Mouse (Mus musculus) hindbrain, embryonic 14.5 days (tissue): ENCODE measurements around the gene Rhox12. TPM values are rescaled to one million over a fixed set of nuclear protein-coding genes. Genes with fewer than 3 reads are reported as not detected.

Source experiments
- ATAC-seq: fragments of 200-750 bp; cut with Nextera tagmentation; 2 replicates; pipeline ENCODE4 v1.8.0; 2017; ENCODE audit warnings: moderate number of reproducible peaks, mild to moderate bottlenecking, moderate TSS enrichment, moderate library complexity; ENCODE audit not compliant: low FRiP score
- DNase-seq: peaks from one replicate; pipeline ENCODE4 v3.0.0-alpha.2; 2015; ENCODE audit warnings: low spot score
- H3K27ac ChIP-seq: fragments of 300-500 bp; sonication (generic); 2 replicates; pipeline ENCODE4 v1.5.1; 2014; ENCODE audit warnings: mild to moderate bottlenecking, moderate library complexity
- H3K27me3 ChIP-seq: fragments of 300-500 bp; sonication (generic); 2 replicates; pipeline ENCODE4 v1.6.1; 2014; ENCODE audit warnings: mild to moderate bottlenecking, low read length, mixed read lengths; ENCODE audit not compliant: control insufficient read depth, insufficient read depth
- H3K36me3 ChIP-seq: fragments of 300-500 bp; sonication (generic); replicated peaks from 2 replicates; pipeline ENCODE4 v1.6.1; 2014; ENCODE audit not compliant: control insufficient read depth, insufficient read depth
- H3K4me1 ChIP-seq: fragments of 300-500 bp; sonication (generic); replicated peaks from 2 replicates; pipeline ENCODE4 v1.6.1; 2014; ENCODE audit warnings: antibody characterized with exemption, low read length, mixed read lengths; ENCODE audit not compliant: control insufficient read depth, insufficient read depth
- H3K4me2 ChIP-seq: fragments of 300-500 bp; sonication (generic); replicated peaks from 2 replicates; pipeline ENCODE4 v1.6.1; 2014; ENCODE audit warnings: mild to moderate bottlenecking, moderate library complexity
- H3K4me3 ChIP-seq: fragments of 300-500 bp; sonication (generic); replicated peaks from 2 replicates; pipeline ENCODE4 v1.5.1; 2014; ENCODE audit warnings: mild to moderate bottlenecking, low read length
- H3K9ac ChIP-seq: fragments of 300-500 bp; sonication (generic); 2 replicates; pipeline ENCODE4 v1.6.1; 2014
- H3K9me3 ChIP-seq: fragments of 300-500 bp; sonication (generic); 2 replicates; pipeline ENCODE4 v1.6.1; 2016; ENCODE audit warnings: low read length; ENCODE audit not compliant: control insufficient read depth
- WGBS: fragments of 180-500 bp; shearing (Covaris S2); extraction: QIAGEN DNeasy Blood & Tissue Kit; methylation state at CpG from one replicate; pipeline ENCODE4 v1.1.7; 2014; 5-methylcytosine and 5-hydroxymethylcytosine counted together
- polyA plus RNA-seq: library from polyadenylated mRNA; unstranded; fragments of >200 nt; fragmentation: Nextera tagmentation; extraction: Ambion mirVana; gene quantifications from 2 replicates; pipeline ENCODE4 v1.2.1, GENCODE M21; 2014

Gene Rhox12
- not detected in 2 replicates for polyA plus RNA-seq

DNA sequence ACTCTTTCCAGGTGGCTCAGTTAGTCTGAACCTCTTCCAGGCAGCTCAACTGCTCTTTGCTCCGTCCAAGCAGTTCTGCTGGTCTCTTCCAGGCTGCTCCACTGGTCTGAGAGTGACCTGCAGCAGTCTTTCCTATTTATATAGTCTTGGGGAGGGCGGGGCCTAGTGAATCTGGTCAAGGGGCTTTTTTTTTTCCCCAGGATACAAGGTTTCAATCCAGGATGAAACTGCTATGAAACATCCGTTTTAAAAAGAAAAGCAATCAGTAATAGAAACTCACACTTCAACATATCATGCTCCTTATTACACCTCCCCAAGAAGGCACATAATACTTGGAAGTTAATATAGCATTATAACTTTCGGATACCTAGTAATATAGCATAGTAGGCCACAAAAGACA lies at the start of gene Rhox12:
Gene Rhox12 (minus strand): TSS at position 101 of the 400 bp plus-strand sequence.
- Histone ChIP-seq H3K9ac (no peak within 1 kb of the TSS), H3K27me3 (no peaks in the 10 kb centered on the region), H3K4me2 (no peak within 1 kb of the TSS), H3K27ac (no peak within 1 kb of the TSS), H3K9me3 (no peaks in the 10 kb centered on the region), H3K4me1 (no peaks in the 10 kb centered on the region), H3K4me3 (no peak within 1 kb of the TSS), H3K36me3 (no peaks in the 10 kb centered on the region)
- WGBS: 76% methylated on average over 4 of the region's 4 CpGs
- DNase-seq (no peak), ATAC-seq (no peak)

DNA sequence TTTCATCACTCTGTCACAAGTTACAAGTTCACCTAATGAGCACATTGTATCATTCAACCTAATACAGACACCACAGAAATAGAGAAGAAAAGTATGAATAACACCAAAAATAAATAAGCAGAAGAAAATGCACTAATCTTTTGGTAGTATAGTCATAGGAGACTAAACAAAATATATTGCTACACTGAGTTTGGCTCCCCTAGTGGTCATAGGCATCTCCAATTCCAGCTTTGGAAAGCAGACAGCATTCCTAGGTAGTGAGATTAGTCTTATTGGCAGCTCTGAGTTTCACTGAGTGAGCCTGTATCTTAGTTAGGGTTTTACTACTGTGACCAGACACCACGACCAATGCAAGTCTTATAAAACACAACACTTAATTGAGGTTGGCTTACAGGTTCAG lies 48.4 kb upstream of the Rhox12 start:
- H3K36me3 ChIP-seq: no peaks in the 10 kb centered on the region
- no peak overlapping the region for H3K4me2 ChIP-seq
- no peaks in the 10 kb centered on the region for H3K4me1 ChIP-seq
- WGBS: 74% methylated on average over 1 of the region's 1 CpGs
- H3K27me3 ChIP-seq: no peaks in the 10 kb centered on the region
- H3K9me3 ChIP-seq: no peaks in the 10 kb centered on the region
- no peak overlapping the region for H3K27ac ChIP-seq
- H3K9ac ChIP-seq: no peak overlapping the region
- ATAC-seq (no peak), DNase-seq (no peak)
- H3K4me3 ChIP-seq: no peak overlapping the region

DNA sequence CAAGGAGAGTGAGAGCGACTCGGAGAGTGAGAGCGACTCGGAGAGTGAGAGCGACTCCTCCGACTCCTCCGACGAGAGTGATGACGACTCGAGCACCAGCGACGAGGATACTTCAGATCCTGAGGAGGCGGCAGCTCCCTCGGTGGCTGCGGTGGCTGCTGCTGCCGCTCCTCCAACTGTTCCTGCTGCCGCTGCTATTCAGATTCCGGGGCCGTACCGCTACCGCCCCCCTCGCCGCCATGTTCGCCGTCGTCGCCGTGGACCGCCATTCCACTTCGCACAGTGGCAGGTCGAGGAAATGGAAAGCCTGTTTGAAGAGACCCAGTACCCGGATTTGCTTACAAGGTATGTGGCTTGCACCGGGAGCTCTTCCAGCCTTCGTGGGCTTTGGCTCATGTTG lies 10.8 kb upstream of the Rhox12 start:
- H3K9me3 ChIP-seq: peaks cover 15% of the 10 kb centered on the region
- no peak overlapping the region for H3K27ac ChIP-seq
- no peak overlapping the region for H3K4me2 ChIP-seq
- no peak overlapping the region for H3K4me3 ChIP-seq
- no peak overlapping the region for H3K9ac ChIP-seq
- DNase-seq (no peak), ATAC-seq (no peak)
- no peaks in the 10 kb centered on the region for H3K4me1 ChIP-seq
- H3K27me3 ChIP-seq: no peaks in the 10 kb centered on the region
- no peaks in the 10 kb centered on the region for H3K36me3 ChIP-seq
- WGBS: 89% methylated on average over 34 of the region's 34 CpGs

DNA sequence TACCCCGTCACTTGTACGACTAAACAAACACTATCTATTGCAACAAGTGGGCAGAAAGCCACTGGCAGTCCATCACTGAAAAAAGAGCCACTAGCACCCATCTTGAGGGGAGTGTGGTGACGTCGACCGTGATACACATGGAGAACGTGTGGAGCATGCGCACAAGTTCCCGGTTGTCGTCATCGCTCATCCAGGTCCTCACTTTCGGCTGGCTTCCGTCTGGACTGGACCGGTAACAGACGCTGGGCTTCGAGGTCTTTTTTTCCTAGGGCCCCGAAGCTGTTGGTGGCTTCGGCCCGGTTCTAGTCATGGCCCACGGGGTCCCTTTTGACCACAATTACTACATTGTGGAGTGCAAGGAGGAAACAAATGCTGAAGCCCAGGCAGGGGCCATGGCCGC lies 10.3 kb upstream of the Rhox12 start, which contains the start of gene Rhox13:
Gene Rhox13 (plus strand): TSS at position 238 of the 400 bp plus-strand sequence.
- H3K4me2 ChIP-seq: no peak within 1 kb of the TSS
- no peaks in the 10 kb centered on the region for H3K4me1 ChIP-seq
- no peaks in the 10 kb centered on the region for H3K27me3 ChIP-seq
- DNase-seq (no peak), ATAC-seq (no peak)
- no peak within 1 kb of the TSS for H3K4me3 ChIP-seq
- no peaks in the 10 kb centered on the region for H3K36me3 ChIP-seq
- H3K9ac ChIP-seq: no peak within 1 kb of the TSS
- 95% methylated on average over 20 of the region's 20 CpGs for WGBS
- peaks cover 15% of the 10 kb centered on the region for H3K9me3 ChIP-seq
- H3K27ac ChIP-seq: no peak within 1 kb of the TSS

DNA sequence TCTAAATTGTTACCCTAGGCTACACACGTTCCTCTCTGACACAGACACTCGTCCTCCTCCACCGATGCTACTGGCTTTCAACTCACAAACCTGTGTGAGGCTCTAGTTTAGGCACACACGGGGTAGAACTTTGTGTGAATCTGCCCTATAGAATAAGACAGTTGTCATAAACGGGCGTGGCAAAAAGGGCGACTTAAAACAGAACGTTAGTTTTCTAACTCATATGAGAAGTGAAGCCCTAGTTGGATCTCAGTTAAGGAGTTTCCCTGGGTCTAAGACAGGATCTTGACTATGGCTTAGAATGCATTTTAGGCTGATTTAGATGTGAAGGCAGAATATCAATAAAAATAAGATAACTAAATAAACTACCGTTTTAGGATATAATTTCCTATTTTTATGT lies 25.7 kb downstream of the Rhox12 start, which contains the start of gene Rhox11:
Gene Rhox11 (minus strand): TSS at position 101 of the 400 bp plus-strand sequence.
- Histone ChIP-seq H3K4me1 (no peaks in the 10 kb centered on the region), H3K9ac (no peak within 1 kb of the TSS), H3K4me2 (no peak within 1 kb of the TSS), H3K27ac (no peak within 1 kb of the TSS), H3K27me3 (no peaks in the 10 kb centered on the region), H3K9me3 (no peaks in the 10 kb centered on the region), H3K36me3 (no peaks in the 10 kb centered on the region), H3K4me3 (no peak within 1 kb of the TSS)
- DNase-seq: no peak
- no peak for ATAC-seq
- 89% methylated on average over 9 of the region's 9 CpGs for WGBS

DNA sequence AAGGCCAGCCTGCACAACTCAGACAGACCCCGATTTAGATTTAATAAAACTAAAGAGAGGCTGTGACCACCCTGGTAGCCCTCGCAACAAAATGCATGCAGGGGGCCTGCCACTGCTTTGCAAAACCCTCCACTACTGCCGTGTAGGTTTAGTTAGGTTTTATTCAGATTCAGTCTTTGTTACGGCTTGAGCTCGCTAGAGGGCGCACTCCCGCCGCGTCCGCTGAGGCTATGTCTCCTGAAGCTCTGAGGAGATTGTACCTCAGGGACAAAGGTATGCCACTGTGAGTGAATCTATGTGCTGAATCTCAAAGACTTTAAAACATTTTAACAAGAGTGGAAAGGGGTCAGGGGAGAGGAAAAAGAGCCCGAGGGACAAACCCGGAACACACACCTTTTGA lies 26.5 kb downstream of the Rhox12 start:
- H3K36me3 ChIP-seq: no peaks in the 10 kb centered on the region
- peak; percentile 65 for DNase-seq
- H3K27ac ChIP-seq: no peak overlapping the region
- H3K4me3 ChIP-seq: no peak overlapping the region
- H3K9me3 ChIP-seq: no peaks in the 10 kb centered on the region
- H3K27me3 ChIP-seq: no peaks in the 10 kb centered on the region
- no peak for ATAC-seq
- H3K4me2 ChIP-seq: no peak overlapping the region
- H3K9ac ChIP-seq: no peak overlapping the region
- H3K4me1 ChIP-seq: no peaks in the 10 kb centered on the region
- 16% methylated on average over 12 of the region's 12 CpGs for WGBS

DNA sequence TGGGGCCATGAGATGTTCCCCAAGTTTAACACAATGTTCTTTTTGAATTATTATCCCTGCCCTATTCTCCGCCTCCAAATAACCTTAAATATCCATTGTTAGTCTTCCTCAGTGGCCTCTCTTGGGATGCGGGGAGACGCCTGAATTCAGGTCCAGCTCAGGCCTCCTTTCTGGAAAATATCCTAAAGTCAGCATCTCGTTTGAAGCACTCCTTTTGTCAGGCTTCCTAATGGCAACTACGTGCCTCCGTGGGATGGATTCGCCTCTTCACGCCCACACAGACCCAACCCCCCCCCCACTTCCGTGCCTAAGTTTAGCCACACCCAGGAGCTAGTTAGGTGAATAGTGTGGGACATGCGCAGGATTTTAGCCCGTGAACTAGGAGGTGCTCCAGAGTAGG lies 44.5 kb downstream of the Rhox12 start, which contains the start of gene Rhox10:
Gene Rhox10 (plus strand): TSS at position 301 of the 400 bp plus-strand sequence.
- Histone ChIP-seq H3K27ac (no peak within 1 kb of the TSS), H3K9me3 (0 out of 2 replicates have a peak, but pooled peaks cover 3% of the 10 kb centered on the region), H3K36me3 (no peaks in the 10 kb centered on the region), H3K4me2 (no peak within 1 kb of the TSS), H3K4me1 (no peaks in the 10 kb centered on the region), H3K27me3 (no peaks in the 10 kb centered on the region), H3K4me3 (no peak within 1 kb of the TSS), H3K9ac (no peak within 1 kb of the TSS)
- WGBS: 94% methylated on average over 11 of the region's 11 CpGs
- ATAC-seq (no peak), DNase-seq (no peak)

DNA sequence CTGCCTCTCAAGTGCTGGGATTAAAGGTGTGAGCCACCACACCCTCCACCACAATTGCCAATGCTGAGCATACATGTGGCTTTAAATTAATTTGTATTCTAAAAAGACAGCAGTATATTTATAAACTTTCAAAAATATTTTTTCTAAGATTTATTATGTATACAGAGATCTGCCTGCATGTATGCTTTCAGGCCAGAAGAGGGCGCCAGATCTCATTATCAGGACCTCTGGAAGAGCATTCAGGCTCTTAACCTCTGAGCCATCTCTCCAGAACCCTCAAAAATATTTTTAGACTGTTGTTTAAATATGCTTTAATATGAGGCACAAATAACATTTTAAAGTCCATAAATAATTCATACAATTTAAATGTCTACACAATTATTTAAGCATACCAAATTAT lies 49.2 kb downstream of the Rhox12 start:
- DNase-seq: peak; percentile 38
- 0 out of 2 replicates have a peak, but pooled peaks cover 3% of the 10 kb centered on the region for H3K9me3 ChIP-seq
- no peaks in the 10 kb centered on the region for H3K27me3 ChIP-seq
- WGBS: 0% methylated on average over 1 of the region's 1 CpGs
- H3K4me2 ChIP-seq: no peak overlapping the region
- H3K36me3 ChIP-seq: no peaks in the 10 kb centered on the region
- H3K4me3 ChIP-seq: no peak overlapping the region
- ATAC-seq: no peak
- H3K27ac ChIP-seq: no peak overlapping the region
- no peak overlapping the region for H3K9ac ChIP-seq
- no peaks in the 10 kb centered on the region for H3K4me1 ChIP-seq
